Mouse (Mus musculus): ENCODE results near the gene Tmem160.

- no peak for TF ChIP-seq CTCF (IDR thresholded peaks at IDR 0.05)
- no peak for TF ChIP-seq EP300 (IDR thresholded peaks at IDR 0.05)
Measured at GRCm38 (mm10) chr7:16412220-16412896, 40.2 kb upstream of the Tmem160 start.

All from lung, postnatal 0 days (tissue).